Mouse (Mus musculus): ENCODE measurements around the gene Cacna1c. TPM values are rescaled to one million over a fixed set of nuclear protein-coding genes. Genes with fewer than 3 reads are reported as not detected.
"Not testable (repeated sequence)": the region's sequence is repeated elsewhere in the genome, so short reads cannot be mapped to it uniquely, and the experiment has no call there.

The Cacna1c gene
- total RNA-seq, 2 experiments from 2014 or later, result 53.4 to 54.5 TPM

- DNase-seq (ENCODE audit: low spot score in 2 of 2), result no peak
Observed at GRCm38 (mm10) chr6:118630006-118630405, 566.2 kb downstream of the Cacna1c start.

GRCm38 (mm10) chr6:118626246-118626645, 570.0 kb downstream of the Cacna1c start:
- no peak for DNase-seq (ENCODE audit: low spot score in 2 of 2)

- DNase-seq (ENCODE audit: low spot score in 2 of 2), result no peak
Observed at GRCm38 (mm10) chr6:118623609-118624008, 572.6 kb downstream of the Cacna1c start.

GRCm38 (mm10) chr6:118621866-118622265, 574.4 kb downstream of the Cacna1c start:
- no peak for DNase-seq (ENCODE audit: low spot score in 2 of 2)

GRCm38 (mm10) chr6:118621406-118621805, 574.8 kb downstream of the Cacna1c start:
- no peak for DNase-seq (ENCODE audit: low spot score in 2 of 2)

- DNase-seq (ENCODE audit: low spot score in 2 of 2), result no peak
Observed at GRCm38 (mm10) chr6:118608906-118609305, 587.3 kb downstream of the Cacna1c start.

GRCm38 (mm10) chr6:118605974-118606373, 590.2 kb downstream of the Cacna1c start:
- no peak for DNase-seq (ENCODE audit: low spot score in 2 of 2)

GRCm38 (mm10) chr6:118603825-118604224, 592.4 kb downstream of the Cacna1c start:
- no peak for DNase-seq (ENCODE audit: low spot score in 2 of 2)

- DNase-seq (ENCODE audit: low spot score in 2 of 2), result no peak
Observed at GRCm38 (mm10) chr6:118595681-118596055, 600.5 kb downstream of the Cacna1c start.

GRCm38 (mm10) chr6:118594833-118595680, 601.2 kb downstream of the Cacna1c start:
- DNase-seq (ENCODE audit: low spot score in 2 of 2), result peak; percentile 36 to 52

- no peak for DNase-seq (ENCODE audit: low spot score in 2 of 2)
Observed at GRCm38 (mm10) chr6:118594070-118594469, 602.1 kb downstream of the Cacna1c start.

- no peak for DNase-seq (ENCODE audit: low spot score in 2 of 2)
Observed at GRCm38 (mm10) chr6:118593377-118594061, 602.7 kb downstream of the Cacna1c start.

- DNase-seq (ENCODE audit: low spot score in 2 of 2), result no peak
Observed at GRCm38 (mm10) chr6:118592662-118593376, 603.4 kb downstream of the Cacna1c start.

GRCm38 (mm10) chr6:118578741-118579140, 617.5 kb downstream of the Cacna1c start:
- DNase-seq (ENCODE audit: low spot score in 2 of 2), result not testable (repeated sequence)

GRCm38 (mm10) chr6:118574351-118574750, 621.9 kb downstream of the Cacna1c start:
- no peak for DNase-seq (ENCODE audit: low spot score in 2 of 2)

GRCm38 (mm10) chr6:118567816-118568215, 628.4 kb downstream of the Cacna1c start:
- DNase-seq (ENCODE audit: low spot score in 2 of 2), result no peak

- DNase-seq (ENCODE audit: low spot score in 2 of 2), result peak; percentile 90 to 95
Observed at GRCm38 (mm10) chr6:118561745-118562609, 634.2 kb downstream of the Cacna1c start, which contains the start of gene Ankrd26. Gene Ankrd26, minus strand, starts transcription at chr6:118562226.

GRCm38 (mm10) chr6:118561225-118561624, 635.0 kb downstream of the Cacna1c start:
- DNase-seq (ENCODE audit: low spot score in 2 of 2), result no peak

GRCm38 (mm10) chr6:118538627-118539026, 657.6 kb downstream of the Cacna1c start:
- DNase-seq (ENCODE audit: low spot score in 2 of 2), result no peak

All from left cerebral cortex, adult 18-20 months (tissue).